Mouse (Mus musculus) embryonic facial prominence, embryonic 15.5 days (tissue): ENCODE measurements around the gene Ckb. TPM values are rescaled to one million over a fixed set of nuclear protein-coding genes. Genes with fewer than 3 reads are reported as not detected.

Experiments
- ATAC-seq: fragments of 200-750 bp; cut with Nextera tagmentation; 2 replicates; pipeline ENCODE4 v1.8.0; 2017; ENCODE audit warnings: low read depth, moderate TSS enrichment; ENCODE audit not compliant: insufficient number of reproducible peaks, low FRiP score, low TSS enrichment
- H3K27ac ChIP-seq: fragments of 300-500 bp; sonication (generic); replicated peaks from 2 replicates; pipeline ENCODE4 v1.5.1; 2015; ENCODE audit warnings: mild to moderate bottlenecking, inconsistent platforms
- H3K27me3 ChIP-seq: fragments of 300-500 bp; sonication (generic); 2 replicates; pipeline ENCODE4 v1.6.1; 2015; ENCODE audit warnings: inconsistent platforms
- H3K36me3 ChIP-seq: fragments of 300-500 bp; sonication (generic); 2 replicates; pipeline ENCODE4 v1.6.1; 2015; ENCODE audit warnings: mild to moderate bottlenecking, inconsistent platforms
- H3K4me1 ChIP-seq: fragments of 300-500 bp; sonication (generic); 2 replicates; pipeline ENCODE4 v1.6.1; 2015; ENCODE audit warnings: inconsistent platforms
- H3K4me2 ChIP-seq: fragments of 300-500 bp; sonication (generic); replicated peaks from 2 replicates; pipeline ENCODE4 v1.6.1; 2015; ENCODE audit warnings: mild to moderate bottlenecking, inconsistent platforms
- H3K4me3 ChIP-seq: fragments of 300-500 bp; sonication (generic); replicated peaks from 2 replicates; pipeline ENCODE4 v1.5.1; 2015; ENCODE audit warnings: mild to moderate bottlenecking, inconsistent platforms
- H3K9ac ChIP-seq: fragments of 300-500 bp; sonication (generic); 2 replicates; pipeline ENCODE4 v1.6.1; 2015; ENCODE audit warnings: inconsistent platforms
- H3K9me3 ChIP-seq: fragments of 300-500 bp; sonication (generic); replicated peaks from 2 replicates; pipeline ENCODE4 v1.6.1; 2016; ENCODE audit warnings: inconsistent platforms
- WGBS: fragments of 180-500 bp; shearing (Covaris S2); methylation state at CpG from one replicate; pipeline ENCODE4 v1.1.7; 2015; 5-methylcytosine and 5-hydroxymethylcytosine counted together
- polyA plus RNA-seq: library from polyadenylated mRNA; unstranded; fragments of >200 nt; fragmentation: Nextera tagmentation; extraction: Ambion mirVana; gene quantifications from 2 replicates; pipeline ENCODE4 v1.2.1, GENCODE M21; 2015

Ckb gene
- polyA plus RNA-seq, 1 experiment from 2014 or later, result 255 TPM

- Histone ChIP-seq H3K9ac (no peak overlapping the region), H3K9me3 (no peaks in the 10 kb centered on the region), H3K4me3 (no peak overlapping the region), H3K4me2 (no peak overlapping the region), H3K27me3 (no peaks in the 10 kb centered on the region), H3K4me1 (peaks cover 65% of the 10 kb centered on the region), H3K36me3 (no peaks in the 10 kb centered on the region), H3K27ac (peak overlapping the region; percentile 44; the same call in 1 of the 2 replicates)
- WGBS, result 31% methylated on average over 5 of the region's 5 CpGs
- ATAC-seq, result no peak
These were observed 19.3 kb upstream of the Ckb start for GRCm38 (mm10) chr12:111691346-111691872.

GRCm38 (mm10) chr12:111689426-111689825 is 17.3 kb upstream of the Ckb start:
- Histone ChIP-seq H3K4me3 (no peak overlapping the region), H3K9me3 (no peaks in the 10 kb centered on the region), H3K27me3 (no peaks in the 10 kb centered on the region), H3K27ac (no peak overlapping the region), H3K36me3 (no peaks in the 10 kb centered on the region), H3K4me2 (no peak overlapping the region), H3K4me1 (peaks cover 47% of the 10 kb centered on the region), H3K9ac (no peak overlapping the region)
- no peak for ATAC-seq
- WGBS, result 71% methylated on average over 11 of the region's 11 CpGs

- H3K9me3 ChIP-seq, result no peaks in the 10 kb centered on the region
- H3K27me3 ChIP-seq, result no peaks in the 10 kb centered on the region
- H3K9ac ChIP-seq, result no peak overlapping the region
- H3K4me1 ChIP-seq, result peaks cover 33% of the 10 kb centered on the region
- H3K36me3 ChIP-seq, result no peaks in the 10 kb centered on the region; the same call in 1 of the 2 replicates
- 43% methylated on average over 2 of the region's 2 CpGs for WGBS
- ATAC-seq, result no peak
- peak overlapping the region; percentile 58; the same call in 1 of the 2 replicates for H3K27ac ChIP-seq
- H3K4me3 ChIP-seq, result no peak overlapping the region
- H3K4me2 ChIP-seq, result no peak overlapping the region
These were observed 15.9 kb upstream of the Ckb start for GRCm38 (mm10) chr12:111688069-111688428.

GRCm38 (mm10) chr12:111687350-111688068 is 15.4 kb upstream of the Ckb start:
- Histone ChIP-seq H3K9me3 (no peaks in the 10 kb centered on the region), H3K36me3 (no peaks in the 10 kb centered on the region; the same call in 1 of the 2 replicates), H3K4me2 (no peak overlapping the region), H3K27me3 (no peaks in the 10 kb centered on the region), H3K4me1 (peaks cover 31% of the 10 kb centered on the region), H3K4me3 (no peak overlapping the region), H3K9ac (no peak overlapping the region), H3K27ac (peak overlapping the region; percentile 58; the same call in 1 of the 2 replicates)
- WGBS, result 17% methylated on average over 14 of the region's 14 CpGs
- ATAC-seq, result peak; percentile 66

- Histone ChIP-seq H3K9me3 (no peaks in the 10 kb centered on the region), H3K4me1 (peaks cover 28% of the 10 kb centered on the region), H3K4me2 (no peak overlapping the region), H3K27me3 (no peaks in the 10 kb centered on the region), H3K9ac (no peak overlapping the region), H3K27ac (no peak overlapping the region), H3K4me3 (no peak overlapping the region), H3K36me3 (peaks cover 11% of the 10 kb centered on the region; the same call in 1 of the 2 replicates)
- WGBS, result 77% methylated on average over 4 of the region's 4 CpGs
- ATAC-seq, result no peak
These were observed 14.3 kb upstream of the Ckb start for GRCm38 (mm10) chr12:111686390-111686789.

GRCm38 (mm10) chr12:111682806-111683205 is 10.7 kb upstream of the Ckb start:
- 72% methylated on average over 5 of the region's 5 CpGs for WGBS
- Histone ChIP-seq H3K36me3 (peaks cover 23% of the 10 kb centered on the region), H3K4me3 (no peak overlapping the region), H3K4me1 (peaks cover 28% of the 10 kb centered on the region), H3K27ac (0 out of 2 replicates have a peak overlapping the region, but pooled peaks have one; percentile 12), H3K9me3 (no peaks in the 10 kb centered on the region), H3K4me2 (no peak overlapping the region), H3K9ac (no peak overlapping the region), H3K27me3 (no peaks in the 10 kb centered on the region)
- no peak for ATAC-seq

GRCm38 (mm10) chr12:111682003-111682402 is 9.9 kb upstream of the Ckb start:
- Histone ChIP-seq H3K27ac (no peak overlapping the region), H3K36me3 (peaks cover 23% of the 10 kb centered on the region), H3K4me2 (no peak overlapping the region), H3K27me3 (no peaks in the 10 kb centered on the region), H3K4me1 (peaks cover 26% of the 10 kb centered on the region), H3K9ac (no peak overlapping the region), H3K9me3 (no peaks in the 10 kb centered on the region), H3K4me3 (no peak overlapping the region)
- 73% methylated on average over 5 of the region's 5 CpGs for WGBS
- no peak for ATAC-seq

GRCm38 (mm10) chr12:111681305-111681704 is 9.2 kb upstream of the Ckb start:
- H3K27ac ChIP-seq, result no peak overlapping the region
- no peaks in the 10 kb centered on the region for H3K27me3 ChIP-seq
- WGBS, result 81% methylated on average over 8 of the region's 8 CpGs
- H3K36me3 ChIP-seq, result peaks cover 23% of the 10 kb centered on the region
- no peak overlapping the region for H3K4me2 ChIP-seq
- no peak overlapping the region for H3K9ac ChIP-seq
- H3K9me3 ChIP-seq, result no peaks in the 10 kb centered on the region
- no peak for ATAC-seq
- peaks cover 26% of the 10 kb centered on the region for H3K4me1 ChIP-seq
- no peak overlapping the region for H3K4me3 ChIP-seq

GRCm38 (mm10) chr12:111680661-111681060 is 8.5 kb upstream of the Ckb start:
- no peak overlapping the region for H3K27ac ChIP-seq
- no peak overlapping the region for H3K4me2 ChIP-seq
- H3K9ac ChIP-seq, result no peak overlapping the region
- H3K4me1 ChIP-seq, result peaks cover 26% of the 10 kb centered on the region
- H3K36me3 ChIP-seq, result peaks cover 23% of the 10 kb centered on the region
- no peak overlapping the region for H3K4me3 ChIP-seq
- H3K9me3 ChIP-seq, result no peaks in the 10 kb centered on the region
- 93% methylated on average over 13 of the region's 13 CpGs for WGBS
- no peaks in the 10 kb centered on the region for H3K27me3 ChIP-seq
- no peak for ATAC-seq

GRCm38 (mm10) chr12:111678997-111679396 is 6.9 kb upstream of the Ckb start:
- Histone ChIP-seq H3K27ac (no peak overlapping the region), H3K36me3 (peaks cover 23% of the 10 kb centered on the region), H3K9ac (peak overlapping the region; percentile 48; the same call in 1 of the 2 replicates), H3K4me2 (peak overlapping the region; percentile 84), H3K4me3 (peak overlapping the region; percentile 62), H3K27me3 (peaks cover 8% of the 10 kb centered on the region), H3K4me1 (peaks cover 26% of the 10 kb centered on the region), H3K9me3 (no peaks in the 10 kb centered on the region)
- ATAC-seq, result no peak
- WGBS, result 50% methylated on average over 7 of the region's 7 CpGs

- H3K4me3 ChIP-seq, result peak overlapping the region; percentile 62
- H3K36me3 ChIP-seq, result peaks cover 23% of the 10 kb centered on the region
- 8% methylated on average over 13 of the region's 13 CpGs for WGBS
- H3K9ac ChIP-seq, result peak overlapping the region; percentile 48; the same call in 1 of the 2 replicates
- no peak for ATAC-seq
- no peak overlapping the region for H3K27ac ChIP-seq
- H3K4me1 ChIP-seq, result peaks cover 26% of the 10 kb centered on the region
- H3K4me2 ChIP-seq, result peak overlapping the region; percentile 84
- H3K9me3 ChIP-seq, result no peaks in the 10 kb centered on the region
- H3K27me3 ChIP-seq, result peaks cover 12% of the 10 kb centered on the region
These were observed 6.5 kb upstream of the Ckb start for GRCm38 (mm10) chr12:111678670-111678933.
